Mouse (Mus musculus) lung, adult 10 weeks (tissue): ENCODE data around the gene Gfra1. TPM values are rescaled to one million over a fixed set of nuclear protein-coding genes. Genes with fewer than 3 reads are reported as not detected.

Source experiments
- polyA plus RNA-seq: library from polyadenylated mRNA; stranded (reverse); fragments of 350-450 nt; fragmentation: Illumina TruSeq; extraction: RNeasy Lipid Tissue Mini Kit (QIAGEN cat#74804); gene quantifications from one replicate; pipeline ENCODE4 v1.2.3, GENCODE M21; 2014; ENCODE audit warnings: low read depth, low replicate concordance; ENCODE audit not compliant: insufficient read depth

The Gfra1 gene
- 3.9 TPM for polyA plus RNA-seq

GRCm38 (mm10) chr19:58455496-58456061 lies at the start of gene Gfra1:
TSS of gene Gfra1 (minus strand) at chr19:58455909.

Other genes with a start within 250 kb of the Gfra1 start
- gene Ccdc172, start 56.1 kb upstream of the Gfra1 start, polyA plus RNA-seq, result not detected
- gene Pnlip, start 196.6 kb upstream of the Gfra1 start, polyA plus RNA-seq, result not detected